ENCODE assay signal across 18 mouse cellular contexts in the genomic region with DNA sequence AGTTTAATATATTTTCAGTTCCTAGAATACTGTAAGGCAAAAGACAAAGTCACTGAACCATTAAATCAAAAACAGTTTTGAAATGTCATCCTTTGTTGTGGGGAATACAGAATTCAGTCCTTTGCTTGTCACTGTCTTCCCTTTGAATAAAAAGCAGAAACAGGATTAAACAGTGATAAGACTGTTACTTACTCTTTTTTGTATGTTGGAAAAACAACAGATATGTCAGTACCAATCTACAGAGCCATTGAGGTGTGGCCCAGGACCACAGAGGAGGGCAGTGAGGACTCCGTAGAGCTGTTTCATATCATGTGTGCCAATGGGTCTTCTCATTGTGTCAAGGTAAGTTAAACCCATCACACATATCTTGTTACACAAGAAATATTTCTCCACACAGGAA.
"Had no signal": no experiment of that assay in that cellular context is flagged by ENCODE, and none has a peak within 500 bp of the region (broad histone marks: within the 10 kb centered on the region; RNA-seq: fewer than 3 reads in every experiment).

No protein-coding gene starts in this region.

- H3K4me2 ChIP-seq: midbrain, embryonic 11.5 days; neural tube, embryonic 12.5 days; neural tube, embryonic 15.5 days had no signal

- H3K27ac ChIP-seq: kidney, postnatal 0 days; layer of hippocampus, adult 2 months; left cerebral cortex, adult 2 months; liver, embryonic 14.5 days; neural tube, embryonic 12.5 days; neural tube, embryonic 15.5 days had no signal

- H3K9ac ChIP-seq: liver, embryonic 14.5 days; neural tube, embryonic 12.5 days; neural tube, embryonic 15.5 days had no signal

- ATAC-seq: intestine, postnatal 0 days had no signal

- H3K36me3 ChIP-seq: neural tube, embryonic 12.5 days; neural tube, embryonic 15.5 days had no signal

- DNase-seq: kidney, adult 2 months; kidney, postnatal 25 days; layer of hippocampus, adult 9-11 months; lung, adult 2 months; lung, postnatal 14 days; lung, postnatal 4 days; midbrain, embryonic 14.5 days; thymus, adult 2 months; thymus, postnatal 14 days; thymus, postnatal 4 days had no signal

- H3K9me3 ChIP-seq: neural tube, embryonic 12.5 days; neural tube, embryonic 15.5 days had no signal

- H3K27me3 ChIP-seq: neural tube, embryonic 12.5 days; neural tube, embryonic 15.5 days had no signal

- H3K4me1 ChIP-seq: neural tube, embryonic 12.5 days; neural tube, embryonic 15.5 days had no signal

- H3K4me3 ChIP-seq: layer of hippocampus, adult 2 months; left cerebral cortex, adult 2 months; neural tube, embryonic 12.5 days; neural tube, embryonic 15.5 days had no signal
